Mouse (Mus musculus) thymus, postnatal 0 days (tissue): Measurements from ENCODE around the gene Adam11. TPM values are rescaled to one million over a fixed set of nuclear protein-coding genes. Genes with fewer than 3 reads are reported as not detected.

Experiments used
- DNase-seq: peaks from one replicate; pipeline ENCODE4 v3.0.0-alpha.2; 2015; ENCODE audit warnings: low spot score
- polyA plus RNA-seq: library from polyadenylated mRNA; unstranded; fragments of >200 nt; fragmentation: Nextera tagmentation; extraction: Ambion mirVana; gene quantifications from 2 replicates; pipeline ENCODE4 v1.2.1, GENCODE M21; 2015

Gene Adam11
- polyA plus RNA-seq, 1 experiment from 2014 or later = 1.4 TPM

DNA sequence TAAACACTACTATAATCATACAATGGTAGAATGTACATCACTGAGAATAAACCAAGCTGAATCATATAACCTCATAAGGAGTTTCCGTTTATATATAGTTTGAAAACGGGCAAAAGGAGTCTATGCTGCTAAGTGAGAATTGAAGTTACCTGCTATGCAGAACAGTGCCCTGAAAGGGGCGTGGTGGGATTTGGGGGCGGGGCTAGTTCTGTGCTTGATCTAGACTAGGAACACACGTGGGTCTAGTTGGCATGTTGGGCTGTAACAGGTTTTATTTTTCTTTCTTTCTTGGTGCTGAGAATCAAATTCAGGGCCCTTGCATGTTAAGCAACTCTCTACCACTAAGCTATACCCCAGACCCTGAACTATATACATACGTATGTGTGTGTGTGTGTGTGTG, 60.0 kb downstream of the Adam11 start:
- DNase-seq = peak; percentile 10

- no peak for DNase-seq
Observed at GRCm38 (mm10) chr11:102826476-102826875, 65.2 kb downstream of the Adam11 start.

GRCm38 (mm10) chr11:102827097-102827496, 65.9 kb downstream of the Adam11 start:
- no peak for DNase-seq

Other genes starting within 250 kb of the Adam11 start
- 32.4 and 41.0 TPM in 2 replicates for gene Gpatch8, start 205.0 kb upstream of the Adam11 start, polyA plus RNA-seq
- gene Gm11627, start 182.0 kb upstream of the Adam11 start, polyA plus RNA-seq = 0.52 and 1.2 TPM in 2 replicates
- 3.9 and 4.3 TPM in 2 replicates for gene Fzd2, start 157.0 kb upstream of the Adam11 start, polyA plus RNA-seq
- 0.05 TPM in 1 of 2 replicates, not detected in the other for gene Meioc, start 97.7 kb upstream of the Adam11 start, polyA plus RNA-seq
- gene Ccdc43, start 63.7 kb upstream of the Adam11 start, polyA plus RNA-seq = 37.1 and 38.5 TPM in 2 replicates
- 4.8 TPM in 2 replicates for gene Gjc1, start 58.3 kb downstream of the Adam11 start, polyA plus RNA-seq
- gene Higd1b, start 74.4 kb downstream of the Adam11 start, polyA plus RNA-seq = 4.2 and 4.8 TPM in 2 replicates
- 160 and 164 TPM in 2 replicates for gene Eftud2, start 119.5 kb downstream of the Adam11 start, polyA plus RNA-seq
- 0.12 and 0.54 TPM in 2 replicates for gene Ccdc103, start 119.8 kb downstream of the Adam11 start, polyA plus RNA-seq
- gene Fam187a, start 123.7 kb downstream of the Adam11 start, polyA plus RNA-seq = not detected in 2 replicates
- 0.84 and 0.92 TPM in 2 replicates for gene Gfap, start 139.5 kb downstream of the Adam11 start, polyA plus RNA-seq
- gene Kif18b, start 163.7 kb downstream of the Adam11 start, polyA plus RNA-seq = 7.5 and 8.4 TPM in 2 replicates
- gene C1ql1, start 185.2 kb downstream of the Adam11 start, polyA plus RNA-seq = 0.12 TPM in 1 of 2 replicates, not detected in the other